ENCODE assay signal across 23 mouse cellular contexts in genomic region chr10:120218996-120219395, GRCm38 (mm10). TPM values are rescaled to one million over a fixed set of nuclear protein-coding genes. Genes with fewer than 3 reads are reported as not detected.
"Had no signal": no experiment of that assay in that cellular context is flagged by ENCODE, and none has a peak within 500 bp of the region (broad histone marks: within the 10 kb centered on the region; RNA-seq: fewer than 3 reads in every experiment).

No protein-coding gene starts in this region.

- DNase-seq: gastrocnemius, postnatal 14 days; gastrocnemius, postnatal 36 days; heart, adult 18-20 months; heart, postnatal 14 days; heart, postnatal 36 days; kidney, adult 18-20 months; kidney, adult 8-10 months; kidney, postnatal 10 days; kidney, postnatal 25 days; kidney, postnatal 4 days; liver; liver, embryonic 13.5 days had no signal

- H3K9me3 ChIP-seq: heart, embryonic 13.5 days; heart, embryonic 15.5 days; hindbrain, embryonic 13.5 days; hindbrain, embryonic 15.5 days; intestine, embryonic 15.5 days; limb, embryonic 10.5 days; limb, embryonic 12.5 days; liver, embryonic 13.5 days had no signal

- H3K4me3 ChIP-seq: heart, embryonic 13.5 days; heart, embryonic 15.5 days; hindbrain, embryonic 13.5 days; hindbrain, embryonic 15.5 days; intestine, embryonic 15.5 days; layer of hippocampus, adult 2 months; left cerebral cortex, adult 2 months; limb, embryonic 10.5 days; limb, embryonic 12.5 days; liver, embryonic 13.5 days had no signal

- H3K4me1 ChIP-seq: heart, embryonic 13.5 days; heart, embryonic 15.5 days; hindbrain, embryonic 13.5 days; hindbrain, embryonic 15.5 days; intestine, embryonic 15.5 days; limb, embryonic 10.5 days; limb, embryonic 12.5 days had no signal

- ATAC-seq: hindbrain, postnatal 0 days; intestine, embryonic 15.5 days; intestine, postnatal 0 days had no signal

- H3K27me3 ChIP-seq: heart, embryonic 13.5 days; heart, embryonic 15.5 days; hindbrain, embryonic 13.5 days; hindbrain, embryonic 15.5 days; intestine, embryonic 15.5 days; limb, embryonic 12.5 days; liver, embryonic 13.5 days had no signal

- H3K36me3 ChIP-seq: intestine, embryonic 15.5 days had no signal

RNA-seq across cellular contexts. Expression of gene Irak3, which starts 17.1 kb away (rescaled TPM):
- total RNA-seq: hindbrain, postnatal 0 days had no signal
